Mouse (Mus musculus) ES-Bruce4 (cell line): Measurements from ENCODE around the gene Slc5a3.

Source experiments
- EP300 ChIP-seq: IDR thresholded peaks from 2 replicates; pipeline ENCODE4 v1.6.1; 2011; ENCODE audit warnings: low read depth, low read length; ENCODE audit not compliant: insufficient read depth
- POLR2A ChIP-seq: IDR thresholded peaks from one replicate; pipeline ENCODE4 v1.8.1; 2011; ENCODE audit warnings: low read length; ENCODE audit not compliant: insufficient read depth

DNA sequence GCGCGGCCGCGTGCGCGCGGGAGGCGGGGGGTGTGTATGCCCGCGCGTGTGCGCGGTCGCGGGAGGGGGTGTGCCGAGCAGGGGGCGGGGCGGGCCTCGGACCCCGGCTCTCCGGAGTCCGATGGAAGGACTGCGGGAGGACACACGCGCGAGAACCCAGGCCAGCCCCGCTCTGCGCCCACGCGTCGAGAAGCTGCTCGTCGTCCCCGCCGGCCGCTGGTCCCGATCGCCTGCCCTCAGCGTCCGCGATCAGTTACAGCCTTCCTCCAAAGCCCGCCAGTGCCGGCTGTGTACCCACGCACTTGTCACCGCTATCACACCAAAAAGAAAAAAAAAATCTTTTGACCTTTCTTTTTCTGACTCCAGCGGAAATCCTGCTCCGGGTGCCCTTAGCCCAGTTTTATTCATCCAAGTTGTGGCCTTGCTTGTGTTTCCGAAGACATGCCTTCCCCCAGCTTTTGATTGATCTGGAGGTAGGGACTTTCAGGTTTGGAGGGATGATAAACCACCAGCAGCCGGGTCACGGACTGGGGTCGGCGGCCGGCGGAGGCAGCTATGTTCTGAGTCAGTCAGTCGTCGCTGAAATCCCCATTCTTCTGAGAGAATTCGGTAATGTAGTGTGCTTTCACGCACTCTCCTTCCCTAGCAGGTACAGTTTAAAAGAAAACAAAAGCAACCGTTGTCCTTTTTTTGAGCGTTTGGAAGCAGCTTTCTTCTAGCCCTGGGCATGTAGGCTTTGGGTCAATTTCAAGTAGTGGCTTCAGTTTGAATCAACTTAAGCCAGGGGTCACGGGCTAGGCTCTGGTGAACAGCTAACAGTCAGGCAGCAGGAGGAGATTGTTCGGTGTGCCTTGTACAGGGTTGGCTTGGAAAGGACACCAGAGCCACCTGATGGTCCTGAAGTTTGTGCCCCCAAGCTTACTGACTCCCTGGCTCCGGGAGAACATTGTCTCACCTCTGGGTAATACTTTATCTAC lies 810 bp downstream of the Slc5a3 start:
- no peak for TF ChIP-seq EP300
- TF ChIP-seq POLR2A, result no peak
